Mouse (Mus musculus) 3134 (cell line): ENCODE results near the gene Nkain1.
A peak's percentile ranks its signal among the peaks of the same experiment; 100 is the strongest.

Source experiments
- DNase-seq: peaks from one replicate; pipeline ENCODE4 v3.0.0-alpha.2; 2011; ENCODE audit warnings: low spot score; ENCODE audit not compliant: insufficient read length; ENCODE audit errors: extremely low read depth

Nkain1 gene

DNA sequence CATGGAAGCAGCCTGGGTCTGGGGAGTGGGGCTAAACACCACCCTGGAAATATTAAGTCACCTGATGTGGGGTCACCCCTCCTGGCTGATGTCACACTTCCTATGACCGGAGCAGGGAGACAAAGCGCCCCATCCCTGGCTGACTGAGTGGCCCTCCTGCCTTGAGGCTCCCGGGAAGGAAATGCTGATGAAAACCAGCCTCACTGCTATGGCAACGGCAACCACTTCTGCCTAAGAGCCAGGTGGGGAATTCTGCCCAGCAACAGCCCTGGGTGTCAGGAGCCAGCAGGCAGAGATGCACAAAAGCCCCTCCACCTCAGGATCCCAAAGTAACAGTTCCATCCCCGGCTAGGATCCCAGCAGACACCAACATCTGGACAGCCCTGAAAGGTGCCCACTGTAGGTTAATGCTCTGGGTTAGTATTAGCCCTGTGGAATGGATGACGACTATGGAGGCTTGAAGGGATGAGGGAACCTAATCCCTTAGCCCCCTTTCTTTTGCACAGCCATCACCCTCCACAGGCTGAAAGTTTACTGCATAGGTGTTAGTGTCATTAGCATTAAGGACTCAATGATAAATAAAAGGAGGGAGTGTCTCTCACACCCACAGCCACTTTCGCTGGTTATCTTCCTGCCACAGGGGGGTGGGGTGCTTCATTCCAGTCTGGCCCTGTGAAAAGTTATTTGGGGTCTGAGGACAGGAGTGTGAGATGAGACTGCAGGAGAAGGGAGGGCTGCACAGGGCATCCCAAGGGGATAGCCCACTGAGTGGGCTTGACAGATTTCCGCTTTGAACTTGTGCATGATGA is 21.5 kb downstream of the Nkain1 start:
- DNase-seq: no peak

DNA sequence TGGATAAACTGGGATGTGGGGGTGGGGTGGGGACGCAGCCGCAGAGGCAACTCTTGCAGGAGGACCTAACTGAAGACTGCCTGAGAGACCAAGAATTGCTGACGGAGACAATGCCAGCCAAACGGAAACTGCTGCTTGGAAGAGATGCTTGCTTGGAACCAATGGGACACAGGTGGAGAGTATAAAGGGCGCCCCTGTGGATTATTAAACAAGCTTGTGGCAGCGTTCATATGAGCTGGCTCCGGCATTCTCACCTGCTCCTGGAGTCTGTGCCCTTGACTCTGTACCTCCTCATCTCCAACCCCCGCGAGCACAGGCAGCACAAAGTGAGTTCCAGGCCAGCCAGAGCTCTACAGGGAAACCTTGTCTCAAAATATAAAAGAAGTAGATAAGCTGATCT is 23.5 kb downstream of the Nkain1 start:
- DNase-seq: no peak

DNA sequence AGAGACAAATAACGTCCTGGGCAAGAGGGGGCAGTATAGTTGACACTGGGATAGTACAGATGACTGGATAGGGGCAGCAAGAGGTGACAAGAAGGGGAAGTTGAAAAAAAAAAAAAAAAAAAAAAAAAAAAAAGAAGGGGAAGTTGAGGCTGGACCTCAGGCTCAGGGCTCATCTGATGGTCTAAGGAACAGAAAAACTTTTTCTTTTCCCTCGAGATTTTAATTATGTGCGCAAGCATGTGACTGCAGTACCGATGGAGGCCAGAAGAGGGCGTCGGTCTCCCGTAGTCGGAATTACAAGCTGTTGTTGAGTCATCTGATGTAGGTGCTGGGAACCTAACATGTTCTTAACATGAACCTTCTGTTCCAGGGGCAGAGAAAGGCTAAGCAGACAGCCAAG is 24.8 kb downstream of the Nkain1 start:
- no peak for DNase-seq

DNA sequence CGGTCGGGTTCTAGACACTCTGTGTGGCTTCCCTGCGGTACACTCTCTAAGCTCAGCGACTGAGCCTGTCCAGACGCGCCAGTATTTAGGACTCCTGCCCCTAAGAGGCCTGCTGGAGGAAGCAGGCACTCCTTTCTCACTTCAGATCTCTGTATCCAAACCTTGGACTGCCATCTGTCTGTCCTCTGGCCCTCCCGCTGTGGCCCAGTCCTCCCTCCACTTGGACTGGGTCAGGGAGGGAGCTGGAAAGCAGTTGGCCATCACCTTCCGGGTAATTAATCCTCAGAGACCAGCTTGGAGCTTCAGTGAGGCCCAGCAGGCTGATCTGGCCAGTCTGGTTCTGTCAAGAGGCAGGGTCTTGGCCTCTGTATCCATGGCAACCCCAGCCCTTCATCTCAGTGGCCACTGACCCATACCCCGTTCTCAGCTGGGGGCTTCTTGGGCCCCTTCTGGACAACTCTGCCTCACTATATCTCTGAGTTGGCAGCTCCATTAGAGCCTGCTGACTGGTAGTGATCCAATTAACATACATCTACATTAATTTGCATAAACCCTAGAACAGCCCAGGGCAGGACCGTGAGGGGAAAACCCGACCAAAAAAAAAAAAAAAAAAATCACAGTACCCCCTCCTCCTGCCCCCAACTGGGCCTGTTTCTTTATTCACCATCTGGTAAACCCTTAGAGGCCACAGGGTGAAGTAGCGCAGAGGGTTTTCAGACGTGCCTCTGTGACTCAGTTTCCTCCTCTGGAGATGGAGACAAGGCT is 27.0 kb downstream of the Nkain1 start:
- DNase-seq: no peak

DNA sequence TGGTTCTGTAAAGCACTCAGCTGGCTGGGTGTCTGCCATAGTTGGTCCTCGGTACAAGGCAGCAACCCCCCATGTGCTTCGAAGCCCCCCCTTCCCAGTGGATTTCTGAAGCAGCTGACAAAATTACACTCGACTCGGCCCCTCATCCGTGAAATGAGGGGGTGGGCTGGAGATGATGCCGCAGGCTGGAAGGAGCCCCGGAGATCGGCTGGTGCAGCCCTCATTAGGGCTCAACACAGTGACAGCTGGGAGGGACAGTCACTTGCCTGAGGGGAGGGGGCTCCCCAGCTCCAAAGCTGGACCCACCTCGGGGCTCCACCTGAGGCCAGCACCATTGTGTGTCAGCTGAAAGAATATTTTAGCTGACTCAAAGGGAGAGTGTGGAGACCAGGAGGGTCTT is 29.6 kb downstream of the Nkain1 start:
- DNase-seq: no peak

- no peak for DNase-seq
Measured at GRCm38 (mm10) chr4:130543121-130543520, 30.9 kb downstream of the Nkain1 start.

DNA sequence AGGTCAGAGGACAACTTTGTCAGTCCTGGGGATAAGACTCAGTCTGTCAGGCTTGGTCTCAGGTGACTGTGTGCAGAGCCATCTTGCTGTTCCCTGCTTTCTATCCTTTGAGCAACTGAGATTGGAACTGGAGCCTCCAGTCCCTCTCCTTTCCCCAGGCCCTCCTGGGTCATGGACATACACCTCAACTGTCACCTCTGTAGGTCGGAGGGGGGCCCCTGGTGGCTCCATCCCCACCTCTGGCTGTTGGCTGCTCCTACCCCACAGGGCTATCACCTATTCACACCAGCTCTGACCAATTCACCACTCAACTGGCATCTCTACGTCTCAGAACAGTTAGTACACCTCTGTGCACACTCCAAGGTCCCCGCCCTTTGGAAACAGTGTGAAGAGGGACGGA is 33.1 kb downstream of the Nkain1 start:
- no peak for DNase-seq

- no peak for DNase-seq
Measured at GRCm38 (mm10) chr4:130539706-130540105, 34.3 kb downstream of the Nkain1 start.

DNA sequence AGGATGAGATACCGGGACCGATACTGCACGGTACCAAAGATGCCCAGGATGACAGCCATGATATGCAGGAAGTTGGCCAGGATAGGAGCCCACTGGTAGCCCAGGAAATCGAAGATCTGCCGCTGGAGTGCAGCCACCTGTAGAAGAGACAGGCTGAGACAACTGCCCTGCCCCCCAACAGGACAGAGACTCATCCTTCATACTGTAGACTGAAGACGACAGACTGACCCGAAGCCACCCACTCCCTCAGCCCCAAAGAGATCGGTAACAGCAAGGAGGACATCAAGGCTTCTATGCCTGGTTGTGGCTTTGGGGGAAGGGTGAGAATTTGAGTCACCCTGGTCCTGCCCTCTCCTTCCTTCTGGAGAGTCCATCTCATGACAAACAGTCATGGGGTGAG is 34.9 kb downstream of the Nkain1 start:
- DNase-seq: no peak

DNA sequence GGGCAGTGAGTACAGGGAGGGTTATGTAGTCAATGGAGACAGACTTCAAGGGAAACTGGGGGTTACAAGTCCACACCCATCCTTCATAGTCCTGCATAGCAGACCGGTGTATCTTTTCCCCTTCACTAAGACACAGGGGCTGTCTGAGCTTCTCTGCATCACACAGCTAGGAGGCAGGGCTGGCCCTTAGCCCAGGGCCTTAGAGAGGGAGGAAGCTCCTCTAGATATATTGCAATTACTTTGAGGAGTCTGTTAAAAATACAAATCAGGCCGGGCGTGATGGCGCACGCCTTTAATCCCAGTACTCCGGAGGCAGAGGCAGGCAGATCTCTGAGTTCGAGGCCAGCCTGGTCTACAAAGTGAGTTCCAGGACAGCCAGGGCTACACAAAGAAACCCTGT is 36.6 kb downstream of the Nkain1 start:
- no peak for DNase-seq

- no peak for DNase-seq
Measured at GRCm38 (mm10) chr4:130535789-130536188, 38.2 kb downstream of the Nkain1 start.

GRCm38 (mm10) chr4:130533975-130534374 is 40.0 kb downstream of the Nkain1 start:
- DNase-seq: peak; percentile 39

- DNase-seq: no peak
Measured at GRCm38 (mm10) chr4:130532347-130532746, 41.6 kb downstream of the Nkain1 start.

GRCm38 (mm10) chr4:130531645-130532280 is 42.2 kb downstream of the Nkain1 start:
- peak; percentile 34 for DNase-seq

- no peak for DNase-seq
Measured at GRCm38 (mm10) chr4:130527804-130528203, 46.2 kb downstream of the Nkain1 start.

GRCm38 (mm10) chr4:130525041-130525440 is 48.9 kb downstream of the Nkain1 start:
- DNase-seq: no peak

GRCm38 (mm10) chr4:130521466-130521865 is 52.5 kb downstream of the Nkain1 start:
- no peak for DNase-seq

GRCm38 (mm10) chr4:130520482-130520851 is 53.5 kb downstream of the Nkain1 start:
- DNase-seq: no peak

DNA sequence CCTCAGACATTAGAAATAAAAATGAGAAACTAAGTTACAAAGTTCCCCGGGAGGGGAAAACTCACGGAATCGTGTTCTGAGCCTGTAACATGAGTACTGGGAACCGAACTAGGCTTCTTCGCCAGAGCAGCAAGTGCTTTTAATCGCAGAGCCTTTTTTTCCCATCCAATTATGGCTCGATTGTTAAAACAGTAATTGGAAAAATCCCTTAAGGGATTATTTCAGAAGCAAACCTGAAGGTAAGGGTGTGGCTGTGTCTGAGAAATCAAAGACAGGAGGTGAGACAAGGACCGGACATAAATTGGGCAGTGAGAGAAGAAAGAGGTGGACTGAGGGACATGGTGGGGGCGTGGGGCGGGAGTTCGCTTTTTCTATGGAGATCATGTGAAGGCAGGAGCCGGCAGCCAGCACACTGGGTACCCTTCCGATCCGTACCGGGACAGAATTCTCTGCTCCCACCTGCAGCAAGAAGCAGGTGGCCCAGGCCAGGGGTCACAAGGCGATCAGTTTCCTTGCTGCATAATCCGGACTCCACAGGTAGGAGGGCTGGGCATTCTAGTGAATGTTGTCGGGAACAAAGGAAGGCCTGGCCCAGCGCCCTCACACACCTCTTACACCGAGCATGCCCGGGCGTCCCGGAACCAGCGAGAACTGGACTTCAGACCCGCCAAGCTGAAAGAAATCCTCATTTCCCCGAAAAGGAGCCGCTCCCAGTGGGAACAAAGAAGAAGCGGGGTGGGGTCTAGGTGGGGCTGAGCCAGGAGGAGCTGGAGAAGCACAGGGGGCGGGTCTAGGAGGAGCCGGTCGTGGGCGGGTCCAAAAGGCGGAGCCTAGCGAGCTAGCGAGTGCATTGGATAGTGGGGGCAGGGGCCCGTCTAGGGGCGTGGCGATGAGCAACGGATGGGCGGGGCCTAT is 54.1 kb downstream of the Nkain1 start:
- peak; percentile 88 for DNase-seq

DNA sequence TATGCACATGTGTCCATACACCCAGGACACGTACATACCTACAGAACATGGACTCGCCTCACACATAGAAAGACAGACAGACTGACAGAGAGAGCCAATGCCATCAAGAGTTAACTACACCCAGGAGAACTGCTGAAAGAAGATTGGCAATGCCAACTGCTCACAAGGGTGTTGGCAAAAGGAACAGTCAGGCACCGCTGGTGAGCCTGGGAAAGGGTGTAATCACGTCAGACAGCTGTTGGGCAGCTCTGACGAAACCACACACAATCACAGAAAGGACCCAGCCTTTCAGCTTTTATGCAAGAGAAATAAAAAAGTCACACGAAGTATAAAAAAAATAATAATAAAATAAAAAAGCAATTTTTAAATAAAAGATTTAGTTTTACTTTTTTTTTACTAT is 57.5 kb downstream of the Nkain1 start:
- no peak for DNase-seq
